ENCODE assay signal across 8 mouse cellular contexts in the genomic region with DNA sequence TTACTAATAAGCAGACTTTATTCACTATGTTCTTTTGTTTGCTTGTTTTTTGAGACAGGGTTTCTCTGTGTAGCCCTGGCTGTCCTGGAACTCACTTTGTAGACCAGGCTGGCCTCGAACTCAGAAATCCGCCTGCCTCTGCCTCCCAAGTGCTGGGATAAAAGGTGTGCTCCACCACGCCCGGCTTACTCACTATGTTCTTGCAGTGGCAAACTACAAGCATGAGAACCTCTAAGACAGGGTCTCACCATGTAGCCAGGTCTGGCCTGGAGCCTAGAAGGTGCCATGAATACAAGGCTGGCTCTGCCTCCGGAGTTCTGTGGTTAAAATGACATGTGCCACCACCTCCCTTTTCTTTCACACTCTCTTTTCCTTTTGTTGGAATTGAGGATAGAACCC. TPM values are rescaled to one million over a fixed set of nuclear protein-coding genes. Genes with fewer than 3 reads are reported as not detected.
A peak's percentile ranks its signal among the peaks of the same experiment; 100 is the strongest.
DNase-seq lines count a peak whose midpoint lies in the region; ATAC-seq and TF ChIP-seq lines count a peak whose summit lies in the region.
"Not testable (repeated sequence)": the region's sequence is repeated elsewhere in the genome, so short reads cannot be mapped to it uniquely, and the experiment has no call there.

No protein-coding gene starts in this region.

- not testable (repeated sequence) for H3K9ac ChIP-seq in forebrain, embryonic 14.5 days (ENCODE audit: low read length); intestine, embryonic 15.5 days; limb, embryonic 14.5 days (ENCODE audit: low read depth, low read length, severe bottlenecking); lung, postnatal 0 days (replicated peaks; ENCODE audit: low read depth); neural tube, embryonic 11.5 days (ENCODE audit: low read length)
- H3K9ac ChIP-seq in heart, embryonic 15.5 days: peak overlapping the region; percentile 78; the same call in 1 of the 2 replicates

- H3K4me2 ChIP-seq in forebrain, embryonic 14.5 days (ENCODE audit: low read length): peak overlapping the region; percentile 76
- peak overlapping the region; percentile 93 for H3K4me2 ChIP-seq in heart, embryonic 15.5 days
- peak overlapping the region; percentile 93 for H3K4me2 ChIP-seq in intestine, embryonic 15.5 days (replicated peaks)
- H3K4me2 ChIP-seq in limb, embryonic 14.5 days (replicated peaks; ENCODE audit: low read depth, low read length, severe bottlenecking): peak overlapping the region; percentile 90
- H3K4me2 ChIP-seq in lung, postnatal 0 days (replicated peaks; ENCODE audit: low read depth, low read length): peak overlapping the region; percentile 72
- peak overlapping the region; percentile 92 for H3K4me2 ChIP-seq in neural tube, embryonic 11.5 days (ENCODE audit: low read depth)

- not testable (repeated sequence) for ATAC-seq in forebrain, embryonic 14.5 days; heart, embryonic 15.5 days (replicated peaks; ENCODE audit: insufficient number of reproducible peaks, insufficient read depth, low FRiP score, low read depth); intestine, embryonic 15.5 days; limb, embryonic 14.5 days (ENCODE audit: low FRiP score, low read depth); lung, postnatal 0 days; neural tube, embryonic 11.5 days (ENCODE audit: insufficient read depth, low FRiP score, low TSS enrichment)

- H3K27me3 ChIP-seq in C2C12 (ENCODE audit: control insufficient read depth, insufficient read depth, insufficient read length); forebrain, embryonic 14.5 days (replicated peaks; ENCODE audit: control insufficient read depth, insufficient read depth, low read length); heart, embryonic 15.5 days; intestine, embryonic 15.5 days (replicated peaks); limb, embryonic 14.5 days (ENCODE audit: control insufficient read depth, insufficient read depth, low read length); lung, postnatal 0 days (replicated peaks; ENCODE audit: insufficient read depth, low read length); neural tube, embryonic 11.5 days (ENCODE audit: control insufficient read depth, insufficient read depth, low read length): not testable (repeated sequence)
- H3K27me3 ChIP-seq in embryonic facial prominence, embryonic 10.5 days (replicated peaks; ENCODE audit: low read depth, poor library complexity, severe bottlenecking): peaks cover 39% of the 10 kb centered on the region

- not testable (repeated sequence) for H3K9me3 ChIP-seq in embryonic facial prominence, embryonic 10.5 days; forebrain, embryonic 14.5 days (replicated peaks; ENCODE audit: control insufficient read depth, low read length); heart, embryonic 15.5 days (replicated peaks); intestine, embryonic 15.5 days; limb, embryonic 14.5 days (ENCODE audit: control insufficient read depth, low read length); lung, postnatal 0 days (ENCODE audit: low read length); neural tube, embryonic 11.5 days (ENCODE audit: control insufficient read depth, low read length)

- peaks cover 13% of the 10 kb centered on the region for H3K36me3 ChIP-seq in C2C12 (ENCODE audit: control insufficient read depth, insufficient read depth)
- peaks cover 15% of the 10 kb centered on the region for H3K36me3 ChIP-seq in embryonic facial prominence, embryonic 10.5 days (replicated peaks)
- H3K36me3 ChIP-seq in forebrain, embryonic 14.5 days (ENCODE audit: control insufficient read depth, insufficient read depth, low read length): peaks cover 29% of the 10 kb centered on the region
- H3K36me3 ChIP-seq in heart, embryonic 15.5 days: peaks cover 11% of the 10 kb centered on the region
- H3K36me3 ChIP-seq in intestine, embryonic 15.5 days; limb, embryonic 14.5 days (ENCODE audit: control insufficient read depth, insufficient read depth, low read length); lung, postnatal 0 days (ENCODE audit: insufficient read depth, low read length); neural tube, embryonic 11.5 days (ENCODE audit: control insufficient read depth, insufficient read depth, low read length): not testable (repeated sequence)

- H3ac ChIP-seq in C2C12 (ENCODE audit: control insufficient read depth, insufficient read length, low read depth): not testable (repeated sequence)

- TF ChIP-seq CTCF in C2C12 (IDR thresholded peaks at IDR 0.05; ENCODE audit: control insufficient read depth, insufficient read depth, insufficient read length); lung, postnatal 0 days (IDR thresholded peaks at IDR 0.05): not testable (repeated sequence)

- peak overlapping the region; percentile 84 for H3K4me3 ChIP-seq in C2C12 (ENCODE audit: insufficient read depth, poor library complexity, severe bottlenecking)
- H3K4me3 ChIP-seq in embryonic facial prominence, embryonic 10.5 days: peak overlapping the region; percentile 83
- H3K4me3 ChIP-seq in forebrain, embryonic 14.5 days (ENCODE audit: low read depth, low read length): peak overlapping the region; percentile 90
- peak overlapping the region; percentile 91 for H3K4me3 ChIP-seq in heart, embryonic 15.5 days
- peak overlapping the region; percentile 93 for H3K4me3 ChIP-seq in intestine, embryonic 15.5 days (replicated peaks)
- H3K4me3 ChIP-seq in limb, embryonic 14.5 days (replicated peaks; ENCODE audit: low read length): peak overlapping the region; percentile 82
- H3K4me3 ChIP-seq in lung, postnatal 0 days (ENCODE audit: low read depth, low read length): peak overlapping the region; percentile 84
- H3K4me3 ChIP-seq in neural tube, embryonic 11.5 days (ENCODE audit: low read depth, low read length): peak overlapping the region; percentile 83; the same call in 1 of the 2 replicates

- not testable (repeated sequence) for H3K79me3 ChIP-seq in C2C12 (ENCODE audit: low read depth)

- not testable (repeated sequence) for TF ChIP-seq POLR2A in limb, embryonic 14.5 days (IDR thresholded peaks at IDR 0.05; ENCODE audit: borderline replicate concordance, extremely low read depth, insufficient read depth, insufficient read length)

- H3K27ac ChIP-seq in embryonic facial prominence, embryonic 10.5 days (replicated peaks); forebrain, embryonic 14.5 days (ENCODE audit: low read depth, low read length); heart, embryonic 15.5 days; intestine, embryonic 15.5 days; limb, embryonic 14.5 days (replicated peaks; ENCODE audit: low read depth, low read length); lung, postnatal 0 days (ENCODE audit: low read length); neural tube, embryonic 11.5 days (ENCODE audit: low read depth, low read length): not testable (repeated sequence)

- DNase-seq in embryonic facial prominence, embryonic 10.5 days (ENCODE audit: low spot score); forebrain, embryonic 14.5 days (ENCODE audit: low spot score); limb, embryonic 14.5 days (ENCODE audit: low spot score); lung, postnatal 0 days (ENCODE audit: low spot score); neural tube, embryonic 11.5 days (ENCODE audit: low spot score): not testable (repeated sequence)

- peaks cover 86% of the 10 kb centered on the region for H3K4me1 ChIP-seq in embryonic facial prominence, embryonic 10.5 days
- H3K4me1 ChIP-seq in forebrain, embryonic 14.5 days (ENCODE audit: control insufficient read depth, insufficient read depth, low read length): peaks cover 37% of the 10 kb centered on the region
- H3K4me1 ChIP-seq in heart, embryonic 15.5 days (replicated peaks): peaks cover 53% of the 10 kb centered on the region
- H3K4me1 ChIP-seq in intestine, embryonic 15.5 days (replicated peaks): peaks cover 31% of the 10 kb centered on the region
- peaks cover 24% of the 10 kb centered on the region for H3K4me1 ChIP-seq in limb, embryonic 14.5 days (ENCODE audit: control insufficient read depth, insufficient read depth, low read length)
- H3K4me1 ChIP-seq in lung, postnatal 0 days (ENCODE audit: insufficient read depth, low read depth, low read length): not testable (repeated sequence)
- H3K4me1 ChIP-seq in neural tube, embryonic 11.5 days (ENCODE audit: control insufficient read depth, insufficient read depth, low read length): peaks cover 38% of the 10 kb centered on the region

- H3K79me2 ChIP-seq in C2C12 (ENCODE audit: control insufficient read depth, insufficient read depth): peaks cover 32% of the 10 kb centered on the region

- TF ChIP-seq EP300 in lung, postnatal 0 days (IDR thresholded peaks at IDR 0.05): not testable (repeated sequence)

- 60% methylated on average over 5 of the region's 5 CpGs for WGBS in embryonic facial prominence, embryonic 10.5 days
- WGBS in forebrain, embryonic 14.5 days: 54% methylated on average over 5 of the region's 5 CpGs
- WGBS in heart, embryonic 15.5 days: 60% methylated on average over 5 of the region's 5 CpGs
- 53% methylated on average over 5 of the region's 5 CpGs for WGBS in intestine, embryonic 15.5 days
- 65% methylated on average over 5 of the region's 5 CpGs for WGBS in limb, embryonic 14.5 days
- WGBS in lung, postnatal 0 days: 52% methylated on average over 5 of the region's 5 CpGs
- 64% methylated on average over 5 of the region's 5 CpGs for WGBS in neural tube, embryonic 11.5 days

RNA-seq across cellular contexts. Expression of gene Vat1, which starts 0.5 kb away (rescaled TPM):
- 306 TPM for polyA plus RNA-seq in C2C12 (2012; fragmentation: generic; extraction: Trizol)
- 21.3 and 29.6 TPM in 2 replicates for polyA plus RNA-seq in embryonic facial prominence, embryonic 10.5 days (2016; fragmentation: Nextera tagmentation; extraction: Ambion mirVana)
- 77.5 and 85.7 TPM in 2 replicates for polyA plus RNA-seq in forebrain, embryonic 14.5 days (2014; fragmentation: Nextera tagmentation; extraction: Ambion mirVana)
- polyA plus RNA-seq in heart, embryonic 15.5 days (2015; fragmentation: Nextera tagmentation; extraction: Ambion mirVana): 30.2 and 38.6 TPM in 2 replicates
- polyA plus RNA-seq in intestine, embryonic 15.5 days (2015; fragmentation: Nextera tagmentation; extraction: Ambion mirVana): 69.7 and 70.0 TPM in 2 replicates
- polyA plus RNA-seq in limb, embryonic 14.5 days (2012; rRNA removed): 88.0 and 96.1 TPM in 2 replicates
- polyA plus RNA-seq in limb, embryonic 14.5 days (2014; fragmentation: Nextera tagmentation; extraction: Ambion mirVana): 56.1 and 63.3 TPM in 2 replicates
- polyA plus RNA-seq in lung, postnatal 0 days (2015; fragmentation: Nextera tagmentation; extraction: Ambion mirVana): 76.4 and 88.1 TPM in 2 replicates
- polyA plus RNA-seq in neural tube, embryonic 11.5 days (2014; fragmentation: Nextera tagmentation; extraction: Ambion mirVana): 52.3 and 55.8 TPM in 2 replicates

RNA-seq across cellular contexts. Expression of gene Rnd2, which starts 1.8 kb away (rescaled TPM):
- polyA plus RNA-seq in C2C12 (2012; fragmentation: generic; extraction: Trizol): 19.2 TPM
- polyA plus RNA-seq in embryonic facial prominence, embryonic 10.5 days (2016; fragmentation: Nextera tagmentation; extraction: Ambion mirVana): 16.5 and 31.6 TPM in 2 replicates
- polyA plus RNA-seq in forebrain, embryonic 14.5 days (2014; fragmentation: Nextera tagmentation; extraction: Ambion mirVana): 98.7 and 131 TPM in 2 replicates
- 9.1 and 10.1 TPM in 2 replicates for polyA plus RNA-seq in heart, embryonic 15.5 days (2015; fragmentation: Nextera tagmentation; extraction: Ambion mirVana)
- polyA plus RNA-seq in intestine, embryonic 15.5 days (2015; fragmentation: Nextera tagmentation; extraction: Ambion mirVana): 23.7 and 24.5 TPM in 2 replicates
- polyA plus RNA-seq in limb, embryonic 14.5 days (2012; rRNA removed): 20.7 and 21.8 TPM in 2 replicates
- polyA plus RNA-seq in limb, embryonic 14.5 days (2014; fragmentation: Nextera tagmentation; extraction: Ambion mirVana): 8.4 and 10.4 TPM in 2 replicates
- polyA plus RNA-seq in lung, postnatal 0 days (2015; fragmentation: Nextera tagmentation; extraction: Ambion mirVana): 7.5 and 9.4 TPM in 2 replicates
- 43.9 and 49.0 TPM in 2 replicates for polyA plus RNA-seq in neural tube, embryonic 11.5 days (2014; fragmentation: Nextera tagmentation; extraction: Ambion mirVana)

RNA-seq across cellular contexts. Expression of gene Ifi35, which starts 18.3 kb away (rescaled TPM):
- polyA plus RNA-seq in C2C12 (2012; fragmentation: generic; extraction: Trizol): 23.4 TPM
- polyA plus RNA-seq in embryonic facial prominence, embryonic 10.5 days (2016; fragmentation: Nextera tagmentation; extraction: Ambion mirVana): 2.1 and 3.1 TPM in 2 replicates
- polyA plus RNA-seq in forebrain, embryonic 14.5 days (2014; fragmentation: Nextera tagmentation; extraction: Ambion mirVana): 2.7 and 3.4 TPM in 2 replicates
- polyA plus RNA-seq in heart, embryonic 15.5 days (2015; fragmentation: Nextera tagmentation; extraction: Ambion mirVana): 18.0 and 25.9 TPM in 2 replicates
- 23.9 and 24.5 TPM in 2 replicates for polyA plus RNA-seq in intestine, embryonic 15.5 days (2015; fragmentation: Nextera tagmentation; extraction: Ambion mirVana)
- 13.1 and 15.2 TPM in 2 replicates for polyA plus RNA-seq in limb, embryonic 14.5 days (2012; rRNA removed)
- 16.1 and 16.7 TPM in 2 replicates for polyA plus RNA-seq in limb, embryonic 14.5 days (2014; fragmentation: Nextera tagmentation; extraction: Ambion mirVana)
- polyA plus RNA-seq in lung, postnatal 0 days (2015; fragmentation: Nextera tagmentation; extraction: Ambion mirVana): 48.1 and 50.6 TPM in 2 replicates
- polyA plus RNA-seq in neural tube, embryonic 11.5 days (2014; fragmentation: Nextera tagmentation; extraction: Ambion mirVana): 2.4 and 3.1 TPM in 2 replicates

RNA-seq across cellular contexts. Expression of gene Rpl27, which starts 24.5 kb away (rescaled TPM):
- 2,812 TPM for polyA plus RNA-seq in C2C12 (2012; fragmentation: generic; extraction: Trizol)
- 469 and 481 TPM in 2 replicates for polyA plus RNA-seq in embryonic facial prominence, embryonic 10.5 days (2016; fragmentation: Nextera tagmentation; extraction: Ambion mirVana)
- polyA plus RNA-seq in forebrain, embryonic 14.5 days (2014; fragmentation: Nextera tagmentation; extraction: Ambion mirVana): 281 and 371 TPM in 2 replicates
- 174 and 211 TPM in 2 replicates for polyA plus RNA-seq in heart, embryonic 15.5 days (2015; fragmentation: Nextera tagmentation; extraction: Ambion mirVana)
- polyA plus RNA-seq in intestine, embryonic 15.5 days (2015; fragmentation: Nextera tagmentation; extraction: Ambion mirVana): 322 and 353 TPM in 2 replicates
- polyA plus RNA-seq in limb, embryonic 14.5 days (2012; rRNA removed): 1,216 and 1,303 TPM in 2 replicates
- polyA plus RNA-seq in limb, embryonic 14.5 days (2014; fragmentation: Nextera tagmentation; extraction: Ambion mirVana): 384 and 422 TPM in 2 replicates
- polyA plus RNA-seq in lung, postnatal 0 days (2015; fragmentation: Nextera tagmentation; extraction: Ambion mirVana): 221 and 251 TPM in 2 replicates
- 389 and 414 TPM in 2 replicates for polyA plus RNA-seq in neural tube, embryonic 11.5 days (2014; fragmentation: Nextera tagmentation; extraction: Ambion mirVana)

RNA-seq across cellular contexts. Expression of gene Ptges3l, which starts 41.4 kb away (rescaled TPM):
- polyA plus RNA-seq in C2C12 (2012; fragmentation: generic; extraction: Trizol): 19.2 TPM
- polyA plus RNA-seq in embryonic facial prominence, embryonic 10.5 days (2016; fragmentation: Nextera tagmentation; extraction: Ambion mirVana): 3.9 and 4.7 TPM in 2 replicates
- 1.2 TPM in 2 replicates for polyA plus RNA-seq in forebrain, embryonic 14.5 days (2014; fragmentation: Nextera tagmentation; extraction: Ambion mirVana)
- polyA plus RNA-seq in heart, embryonic 15.5 days (2015; fragmentation: Nextera tagmentation; extraction: Ambion mirVana): 66.5 and 81.5 TPM in 2 replicates
- 11.7 TPM in 2 replicates for polyA plus RNA-seq in intestine, embryonic 15.5 days (2015; fragmentation: Nextera tagmentation; extraction: Ambion mirVana)
- 23.7 and 27.5 TPM in 2 replicates for polyA plus RNA-seq in limb, embryonic 14.5 days (2012; rRNA removed)
- polyA plus RNA-seq in limb, embryonic 14.5 days (2014; fragmentation: Nextera tagmentation; extraction: Ambion mirVana): 13.9 and 20.5 TPM in 2 replicates
- polyA plus RNA-seq in lung, postnatal 0 days (2015; fragmentation: Nextera tagmentation; extraction: Ambion mirVana): 6.5 and 7.3 TPM in 2 replicates
- polyA plus RNA-seq in neural tube, embryonic 11.5 days (2014; fragmentation: Nextera tagmentation; extraction: Ambion mirVana): 6.9 and 7.1 TPM in 2 replicates
